In the genomic region with DNA sequence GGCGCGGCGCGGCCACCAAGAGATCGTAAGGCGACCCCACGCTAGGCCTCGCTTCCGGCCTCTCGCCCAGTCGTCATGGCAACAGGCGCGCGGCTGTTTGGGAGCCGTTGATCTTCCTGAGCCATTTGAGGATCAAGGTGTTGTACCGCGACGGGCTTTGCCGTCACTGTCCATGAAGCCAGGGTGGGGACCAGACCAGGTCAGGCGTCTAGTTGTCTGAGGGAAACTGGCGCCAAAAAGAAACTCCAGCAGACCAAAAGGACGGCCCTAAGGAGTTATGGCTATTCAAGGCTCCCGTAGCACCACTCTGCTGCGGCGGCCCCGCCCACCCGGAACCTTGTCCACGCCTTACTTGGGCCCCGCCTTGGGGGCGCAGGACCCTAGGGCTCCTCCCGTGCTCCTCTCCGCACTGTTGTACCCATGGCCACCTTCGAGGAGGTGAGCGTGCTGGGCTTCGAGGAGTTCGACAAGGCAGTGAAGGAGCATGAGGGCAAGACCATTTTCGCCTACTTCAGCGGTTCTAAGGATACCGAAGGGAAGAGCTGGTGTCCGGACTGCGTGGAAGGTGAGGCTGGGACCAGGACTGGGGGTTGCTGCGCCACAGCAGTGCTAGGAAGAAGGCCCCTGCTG, we compare ENCODE assay signal across 8 mouse cellular contexts. TPM values are rescaled to one million over a fixed set of nuclear protein-coding genes. Genes with fewer than 3 reads are reported as not detected.
A peak's percentile ranks its signal among the peaks of the same experiment; 100 is the strongest.
DNase-seq lines count a peak whose midpoint lies in the region; ATAC-seq and TF ChIP-seq lines count a peak whose summit lies in the region.

A gene (minus strand): TSS at position 256 of the 630 bp plus-strand sequence.
A gene (plus strand): TSS at position 344 of the 630 bp plus-strand sequence.

- H3K9me3 ChIP-seq in lung, embryonic 15.5 days, result no peaks in the 10 kb centered on the region

- no peak for TF ChIP-seq CTCF in olfactory bulb, adult 2 months (IDR thresholded peaks at IDR 0.05; ENCODE audit: insufficient read depth, low read depth, low read length)

- TF ChIP-seq POLR2A in olfactory bulb, adult 2 months (IDR thresholded peaks at IDR 0.05; ENCODE audit: insufficient read depth, low read depth, low read length), result no peak

- peak within 1 kb of the TSS; percentile 73 for H3K4me3 ChIP-seq in lung, embryonic 15.5 days
- peak within 1 kb of the TSS; percentile 94 for H3K4me3 ChIP-seq in olfactory bulb, adult 2 months (ENCODE audit: insufficient read depth, low read depth, low read length)

- peak within 1 kb of the TSS; percentile 69 for H3K27ac ChIP-seq in lung, embryonic 15.5 days
- H3K27ac ChIP-seq in olfactory bulb, adult 2 months (ENCODE audit: insufficient read depth, low read depth, low read length), result peak within 1 kb of the TSS; percentile 47

- peaks cover 20% of the 10 kb centered on the region for H3K4me1 ChIP-seq in lung, embryonic 15.5 days
- H3K4me1 ChIP-seq in olfactory bulb, adult 2 months (ENCODE audit: control insufficient read depth, insufficient read depth, low read length), result peaks cover 24% of the 10 kb centered on the region

- under 1% methylated on average over 42 of the region's 42 CpGs for WGBS in lung, embryonic 15.5 days
- WGBS in olfactory bulb, adult 2 months, result under 1% methylated on average over 42 of the region's 42 CpGs

- no peaks in the 10 kb centered on the region for H3K27me3 ChIP-seq in lung, embryonic 15.5 days

- peak; percentile 93 to 94 for ATAC-seq in hematopoietic stem cell, adult 5-6 weeks (replicated peaks in 1 of 2; ENCODE audit: insufficient read depth in 1 of 2, low FRiP score in 2 of 2, low TSS enrichment in 1 of 2, low read depth in 1 of 2, poor library complexity in 2 of 2, severe bottlenecking in 2 of 2)
- peak; percentile 94 for ATAC-seq in lung, embryonic 15.5 days (ENCODE audit: borderline replicate concordance, extremely low read depth, low FRiP score, low TSS enrichment)

- H3K9ac ChIP-seq in lung, embryonic 15.5 days, result peak within 1 kb of the TSS; percentile 73

- peak within 1 kb of the TSS; percentile 88 for H3K4me2 ChIP-seq in lung, embryonic 15.5 days

- peaks cover 27% of the 10 kb centered on the region for H3K36me3 ChIP-seq in lung, embryonic 15.5 days

- peak; percentile 78 for DNase-seq in MN1 (ENCODE audit: low spot score)
- DNase-seq in cerebellum, adult 8-10 months, result peak; percentile 84
- DNase-seq in forelimb bud, embryonic 11.5 days (ENCODE audit: low read depth, low spot score), result peak; percentile 81
- peak; percentile 83 to 87 for DNase-seq in layer of hippocampus, adult 8-10 months (ENCODE audit: low spot score in 2 of 2)
- peak; percentile 84 to 85 for DNase-seq in thymus, adult 18-20 months

RNA-seq across cellular contexts. Expression of the first gene that starts in this region (rescaled TPM):
- 28.3 and 40.3 TPM in 2 replicates for total RNA-seq in hematopoietic stem cell, adult 5-6 weeks (2017)
- total RNA-seq in layer of hippocampus, adult 8-10 months (2022), result 10 to 100 TPM; 24.7 to 35.6 (median 30.4) TPM
- 18.8 and 19.0 TPM in 2 replicates for polyA plus RNA-seq in lung, embryonic 15.5 days (2015; fragmentation: Nextera tagmentation; extraction: Ambion mirVana)
- not detected in 2 replicates for polyA plus RNA-seq in olfactory bulb, adult 2 months (2012; ENCODE audit: insufficient read depth, insufficient read length, low replicate concordance, missing spikeins)

RNA-seq across cellular contexts. Expression of the second gene that starts in this region (rescaled TPM):
- 25.6 and 33.7 TPM in 2 replicates for total RNA-seq in hematopoietic stem cell, adult 5-6 weeks (2017)
- total RNA-seq in layer of hippocampus, adult 8-10 months (2022), result 10 to 100 TPM; 26.9 to 33.8 (median 29.7) TPM
- polyA plus RNA-seq in lung, embryonic 15.5 days (2015; fragmentation: Nextera tagmentation; extraction: Ambion mirVana), result 184 and 186 TPM in 2 replicates
- polyA plus RNA-seq in olfactory bulb, adult 2 months (2012; ENCODE audit: insufficient read depth, insufficient read length, low replicate concordance, missing spikeins), result not detected in 2 replicates

Comparison
In these comparisons a context has a peak if more than half of its experiments do, and no peak if none do; other contexts are left out.
1. Peak in every context shown above with its lines: DNase-seq, ATAC-seq, H3K4me3 ChIP-seq and H3K27ac ChIP-seq.